21 mouse cellular contexts compared by ENCODE assay signal in the genomic region with DNA sequence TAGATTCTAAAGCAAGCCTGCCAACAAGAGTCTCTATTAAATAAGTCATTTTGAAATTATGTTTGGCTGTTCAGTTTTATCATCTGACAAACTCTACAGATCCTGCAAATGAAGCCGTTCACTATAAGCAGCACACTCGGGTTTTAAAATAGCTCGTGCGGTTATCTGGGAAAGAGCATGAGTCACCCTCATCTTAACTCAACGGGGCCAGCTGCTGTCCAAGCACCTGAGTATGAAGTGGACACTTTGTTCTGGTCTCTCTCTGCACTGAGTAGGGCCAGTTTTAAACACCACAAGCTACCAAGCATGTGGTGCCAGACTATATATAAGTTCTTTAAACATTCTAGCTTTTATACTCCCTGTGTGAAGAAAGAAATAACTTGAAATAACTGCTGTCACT.
DNase-seq lines count a peak whose midpoint lies in the region; ATAC-seq lines count a peak whose summit lies in the region.
"Had no signal": no experiment of that assay in that cellular context is flagged by ENCODE, and none has a peak within 500 bp of the region (broad histone marks: within the 10 kb centered on the region; RNA-seq: fewer than 3 reads in every experiment).

No protein-coding gene starts in this region.

- intact Hi-C loops in heart, postnatal 25 days (cut with DNase I) = no loop called here
- intact Hi-C loops in heart, postnatal 10 days (cut with DNase I) = no loop called here

- H3K4me3 ChIP-seq in heart, embryonic 14.5 days (ENCODE audit: control insufficient read depth in 1 of 2, insufficient read depth in 1 of 2, low read depth in 1 of 2, low read length in 2 of 2) = no peak overlapping the region
- H3K4me3 ChIP-seq: embryonic facial prominence, embryonic 13.5 days; forebrain, embryonic 12.5 days; gastrocnemius, adult 2 months; hindbrain, embryonic 10.5 days; intestine, embryonic 15.5 days had no signal

- peak; percentile 50; the same call in 1 of the 2 replicates for ATAC-seq in frontal cortex, adult (ENCODE audit: low TSS enrichment)
- peak; percentile 71 for ATAC-seq in heart, embryonic 14.5 days (ENCODE audit: insufficient number of reproducible peaks, insufficient read depth, low FRiP score, low read depth)
- ATAC-seq: forebrain, embryonic 16.5 days; intestine, embryonic 15.5 days had no signal

- H3K9ac ChIP-seq in heart, embryonic 14.5 days (ENCODE audit: low read length) = no peak overlapping the region
- H3K9ac ChIP-seq: embryonic facial prominence, embryonic 13.5 days; forebrain, embryonic 12.5 days; hindbrain, embryonic 14.5 days; intestine, embryonic 15.5 days had no signal

- no peaks in the 10 kb centered on the region for H3K9me3 ChIP-seq in heart, embryonic 14.5 days (ENCODE audit: control insufficient read depth, low read length)
- H3K9me3 ChIP-seq: embryonic facial prominence, embryonic 13.5 days; forebrain, embryonic 12.5 days; hindbrain, embryonic 10.5 days; intestine, embryonic 15.5 days had no signal

- H3K27ac ChIP-seq in heart, embryonic 14.5 days (replicated peaks in 1 of 2; ENCODE audit: control insufficient read depth in 1 of 2, insufficient read depth in 1 of 2, low read depth in 2 of 2, low read length in 2 of 2) = no peak overlapping the region
- H3K27ac ChIP-seq: embryonic facial prominence, embryonic 13.5 days; forebrain, embryonic 12.5 days; gastrocnemius, adult 2 months; hindbrain, embryonic 10.5 days; hindbrain, embryonic 14.5 days; intestine, embryonic 15.5 days had no signal

- no peaks in the 10 kb centered on the region for H3K36me3 ChIP-seq in heart, embryonic 14.5 days (ENCODE audit: control insufficient read depth, insufficient read depth, low read length)
- H3K36me3 ChIP-seq: embryonic facial prominence, embryonic 13.5 days; forebrain, embryonic 12.5 days; hindbrain, embryonic 10.5 days; intestine, embryonic 15.5 days had no signal

- DNase-seq in frontal cortex, postnatal 10 days (ENCODE audit: low spot score in 2 of 2) = no peak
- DNase-seq in heart, postnatal 25 days (ENCODE audit: low spot score) = no peak
- DNase-seq in heart, postnatal 10 days = peak; percentile 6 to 24
- DNase-seq in heart, postnatal 4 days = no peak
- no peak for DNase-seq in layer of hippocampus, adult 18-20 months (ENCODE audit: low spot score in 2 of 2)
- DNase-seq: adrenal gland, postnatal 10 days; B cell, adult 2 months; cerebellum, adult 11-12 months; cerebellum, adult 9-10 months; cerebellum, postnatal 25 days; gastrocnemius, adult 2 months; gastrocnemius, postnatal 25 days; kidney, adult 18-20 months had no signal

- H3K4me2 ChIP-seq in heart, embryonic 14.5 days (ENCODE audit: low read length) = no peak overlapping the region
- H3K4me2 ChIP-seq: embryonic facial prominence, embryonic 13.5 days; forebrain, embryonic 12.5 days; hindbrain, embryonic 14.5 days; intestine, embryonic 15.5 days had no signal

- 7% methylated on average over 5 of the region's 5 CpGs for WGBS in heart, embryonic 14.5 days

- H3K4me1 ChIP-seq in heart, embryonic 14.5 days (ENCODE audit: control insufficient read depth in 2 of 2, insufficient read depth in 2 of 2, low read length in 2 of 2) = 0 out of 4 replicates have a peak, but pooled peaks cover 0 to 3% of the 10 kb centered on the region in 2 experiments
- H3K4me1 ChIP-seq: forebrain, embryonic 12.5 days; hindbrain, embryonic 10.5 days; intestine, embryonic 15.5 days had no signal

- H3K27me3 ChIP-seq in heart, embryonic 14.5 days (ENCODE audit: control insufficient read depth, insufficient read depth, low read length) = no peaks in the 10 kb centered on the region
- H3K27me3 ChIP-seq: embryonic facial prominence, embryonic 13.5 days; forebrain, embryonic 12.5 days; intestine, embryonic 15.5 days had no signal

Comparison
In these comparisons a context has a peak if more than half of its experiments do, and no peak if none do; other contexts are left out.
1. DNase-seq: peak in heart, postnatal 10 days (2 of 2); none in frontal cortex, postnatal 10 days (0 of 2), heart, postnatal 25 days (single experiment), heart, postnatal 4 days (single experiment) and layer of hippocampus, adult 18-20 months (0 of 2).